Mouse (Mus musculus) kidney, embryonic 14.5 days (tissue): ENCODE measurements around the gene Zbtb20. TPM values are rescaled to one million over a fixed set of nuclear protein-coding genes. Genes with fewer than 3 reads are reported as not detected.
A peak's percentile ranks its signal among the peaks of the same experiment; 100 is the strongest.

Source experiments
- ATAC-seq: fragments of 200-750 bp; cut with Nextera tagmentation; 2 replicates; pipeline ENCODE4 v1.8.0; 2017; ENCODE audit warnings: moderate number of reproducible peaks, mild to moderate bottlenecking, moderate TSS enrichment, moderate library complexity; ENCODE audit not compliant: low FRiP score, low TSS enrichment
- H3K27ac ChIP-seq: fragments of 300-500 bp; sonication (generic); 2 replicates; pipeline ENCODE4 v1.5.1; 2014; ENCODE audit warnings: low read depth, mild to moderate bottlenecking, low read length, moderate library complexity, mixed read lengths
- H3K27me3 ChIP-seq: fragments of 300-500 bp; sonication (generic); 2 replicates; pipeline ENCODE4 v1.6.1; 2014; ENCODE audit warnings: mild to moderate bottlenecking, low read length; ENCODE audit not compliant: control insufficient read depth, insufficient read depth
- H3K36me3 ChIP-seq: fragments of 300-500 bp; sonication (generic); 2 replicates; pipeline ENCODE4 v1.6.1; 2014; ENCODE audit warnings: low read length, mixed read lengths; ENCODE audit not compliant: control insufficient read depth, insufficient read depth
- H3K4me1 ChIP-seq: fragments of 300-500 bp; sonication (generic); 2 replicates; pipeline ENCODE4 v1.6.1; 2014; ENCODE audit warnings: low read length, mixed read lengths; ENCODE audit not compliant: control insufficient read depth, insufficient read depth
- H3K4me2 ChIP-seq: fragments of 300-500 bp; sonication (generic); replicated peaks from 2 replicates; pipeline ENCODE4 v1.6.1; 2014; ENCODE audit warnings: low read depth, mild to moderate bottlenecking, low read length
- H3K4me3 ChIP-seq: fragments of 300-500 bp; sonication (generic); 2 replicates; pipeline ENCODE4 v1.5.1; 2014; ENCODE audit warnings: mild to moderate bottlenecking, low read length
- H3K9ac ChIP-seq: fragments of 300-500 bp; sonication (generic); 2 replicates; pipeline ENCODE4 v1.6.1; 2014; ENCODE audit warnings: low read depth, mild to moderate bottlenecking, low read length, moderate library complexity
- H3K9me3 ChIP-seq: fragments of 300-500 bp; sonication (generic); 2 replicates; pipeline ENCODE4 v1.6.1; 2016; ENCODE audit warnings: low read length; ENCODE audit not compliant: control insufficient read depth
- WGBS: fragments of 180-500 bp; shearing (Covaris S2); extraction: QIAGEN DNeasy Blood & Tissue Kit; methylation state at CpG from one replicate; pipeline ENCODE4 v1.1.7; 2014; 5-methylcytosine and 5-hydroxymethylcytosine counted together
- polyA plus RNA-seq: library from polyadenylated mRNA; unstranded; fragments of >200 nt; fragmentation: Nextera tagmentation; extraction: Ambion mirVana; gene quantifications from 2 replicates; pipeline ENCODE4 v1.2.1, GENCODE M21; 2014

Gene Zbtb20
- polyA plus RNA-seq, 1 experiment from 2014 or later = 43.3 TPM

- peak overlapping the region; percentile 78; the same call in 1 of the 2 replicates for H3K27ac ChIP-seq
- H3K9ac ChIP-seq = no peak overlapping the region; the same call in 1 of the 2 replicates
- peak overlapping the region; percentile 32 for H3K4me2 ChIP-seq
- no peak overlapping the region for H3K4me3 ChIP-seq
- peak; percentile 65; the same call in 1 of the 2 replicates for ATAC-seq
- H3K36me3 ChIP-seq = no peaks in the 10 kb centered on the region
- H3K4me1 ChIP-seq = peaks cover 7% of the 10 kb centered on the region; the same call in 1 of the 2 replicates
- 35% methylated on average over 10 of the region's 10 CpGs for WGBS
- H3K9me3 ChIP-seq = no peaks in the 10 kb centered on the region
- H3K27me3 ChIP-seq = no peaks in the 10 kb centered on the region
Measured at GRCm38 (mm10) chr16:43506771-43507405, 631.2 kb downstream of the Zbtb20 start.

DNA sequence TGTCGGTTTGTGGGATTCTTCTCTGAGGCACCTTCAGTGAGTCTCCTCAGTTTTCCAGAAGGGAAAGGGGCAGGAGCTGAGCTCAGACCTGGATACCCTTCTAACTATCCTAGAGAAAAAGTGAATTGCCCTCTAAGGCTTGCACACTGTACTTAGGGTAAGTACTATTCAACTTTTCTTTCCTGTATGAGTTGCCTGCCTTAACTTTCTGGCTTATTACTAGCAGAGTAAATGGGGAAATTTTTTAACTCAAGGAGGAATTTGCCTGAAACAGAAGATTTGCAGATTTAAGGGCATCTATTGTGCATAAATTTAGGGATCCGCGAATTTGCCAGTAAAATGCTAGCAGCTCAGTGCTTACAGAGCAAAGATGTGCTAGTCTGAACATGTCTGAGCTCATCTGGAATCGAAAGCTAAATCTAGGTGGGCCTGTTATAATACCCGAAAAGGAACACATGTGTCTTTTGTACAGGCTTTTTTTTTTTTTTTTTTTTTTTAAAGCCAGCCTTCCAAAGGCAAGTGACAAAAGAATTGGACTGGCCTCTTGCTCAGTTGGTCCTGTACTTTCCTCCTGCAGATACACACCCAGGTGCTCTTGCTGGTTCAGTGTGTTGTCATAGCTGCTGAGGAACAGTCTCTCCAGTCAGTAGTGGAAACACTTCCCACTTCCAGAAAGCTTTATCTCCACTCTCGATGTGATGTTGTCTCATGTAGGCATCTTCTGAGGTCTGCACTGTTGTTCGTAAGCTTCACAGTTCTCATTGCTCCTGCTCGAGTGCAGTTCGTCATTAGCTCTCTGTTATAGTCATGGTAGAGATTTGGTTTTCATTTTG is 632.7 kb downstream of the Zbtb20 start:
- no peak for ATAC-seq
- no peaks in the 10 kb centered on the region for H3K36me3 ChIP-seq
- H3K27ac ChIP-seq = no peak overlapping the region
- no peak overlapping the region for H3K4me3 ChIP-seq
- no peaks in the 10 kb centered on the region for H3K27me3 ChIP-seq
- 86% methylated on average over 9 of the region's 9 CpGs for WGBS
- no peaks in the 10 kb centered on the region for H3K9me3 ChIP-seq
- no peak overlapping the region for H3K9ac ChIP-seq
- H3K4me2 ChIP-seq = no peak overlapping the region
- H3K4me1 ChIP-seq = peaks cover 7% of the 10 kb centered on the region; the same call in 1 of the 2 replicates

- Histone ChIP-seq H3K4me1 (peaks cover 5% of the 10 kb centered on the region; the same call in 1 of the 2 replicates), H3K4me3 (no peak overlapping the region), H3K9me3 (no peaks in the 10 kb centered on the region), H3K27ac (no peak overlapping the region), H3K27me3 (no peaks in the 10 kb centered on the region), H3K36me3 (no peaks in the 10 kb centered on the region), H3K4me2 (no peak overlapping the region), H3K9ac (no peak overlapping the region)
- no peak for ATAC-seq
- 78% methylated on average over 5 of the region's 5 CpGs for WGBS
Measured at GRCm38 (mm10) chr16:43510516-43510915, 634.8 kb downstream of the Zbtb20 start.

- ATAC-seq = no peak
- Histone ChIP-seq H3K9ac (no peak overlapping the region), H3K36me3 (no peaks in the 10 kb centered on the region), H3K4me3 (no peak overlapping the region), H3K27me3 (no peaks in the 10 kb centered on the region), H3K4me2 (no peak overlapping the region), H3K27ac (no peak overlapping the region), H3K9me3 (no peaks in the 10 kb centered on the region), H3K4me1 (no peaks in the 10 kb centered on the region)
- WGBS = 89% methylated on average over 4 of the region's 4 CpGs
Measured at GRCm38 (mm10) chr16:43511531-43511930, 635.9 kb downstream of the Zbtb20 start.

- H3K9ac ChIP-seq = no peak overlapping the region
Measured at GRCm38 (mm10) chr16:43513933-43514332, 638.3 kb downstream of the Zbtb20 start.

GRCm38 (mm10) chr16:43515538-43515937 is 639.9 kb downstream of the Zbtb20 start:
- no peaks in the 10 kb centered on the region for H3K36me3 ChIP-seq
- no peak overlapping the region for H3K9ac ChIP-seq
- H3K27ac ChIP-seq = no peak overlapping the region
- no peak overlapping the region for H3K4me3 ChIP-seq
- no peaks in the 10 kb centered on the region for H3K4me1 ChIP-seq
- WGBS = 86% methylated on average over 4 of the region's 4 CpGs
- H3K27me3 ChIP-seq = no peaks in the 10 kb centered on the region
- no peak overlapping the region for H3K4me2 ChIP-seq
- ATAC-seq = no peak
- H3K9me3 ChIP-seq = no peaks in the 10 kb centered on the region

More at GRCm38 (mm10) chr16:43513933-43514332, 638.3 kb downstream of the Zbtb20 start:
- Histone ChIP-seq H3K27ac (no peak overlapping the region), H3K4me1 (no peaks in the 10 kb centered on the region), H3K36me3 (no peaks in the 10 kb centered on the region), H3K4me2 (no peak overlapping the region), H3K9me3 (no peaks in the 10 kb centered on the region), H3K27me3 (no peaks in the 10 kb centered on the region), H3K4me3 (no peak overlapping the region)
- WGBS = 87% methylated on average over 5 of the region's 5 CpGs
- ATAC-seq = no peak

- Histone ChIP-seq H3K4me2 (no peak overlapping the region), H3K27ac (no peak overlapping the region), H3K9me3 (no peaks in the 10 kb centered on the region), H3K27me3 (no peaks in the 10 kb centered on the region), H3K4me1 (no peaks in the 10 kb centered on the region), H3K4me3 (no peak overlapping the region), H3K9ac (no peak overlapping the region), H3K36me3 (no peaks in the 10 kb centered on the region)
- ATAC-seq = no peak
- 74% methylated on average over 2 of the region's 2 CpGs for WGBS
Measured at GRCm38 (mm10) chr16:43520274-43520673, 644.6 kb downstream of the Zbtb20 start.

GRCm38 (mm10) chr16:43522482-43522881 is 646.8 kb downstream of the Zbtb20 start:
- no peak overlapping the region for H3K9ac ChIP-seq
- H3K36me3 ChIP-seq = no peaks in the 10 kb centered on the region
- no peak overlapping the region for H3K27ac ChIP-seq
- H3K4me1 ChIP-seq = no peaks in the 10 kb centered on the region
- H3K9me3 ChIP-seq = no peaks in the 10 kb centered on the region
- H3K27me3 ChIP-seq = no peaks in the 10 kb centered on the region
- no peak overlapping the region for H3K4me3 ChIP-seq
- no peak for ATAC-seq
- no peak overlapping the region for H3K4me2 ChIP-seq
- 86% methylated on average over 4 of the region's 4 CpGs for WGBS

- Histone ChIP-seq H3K27ac (no peak overlapping the region), H3K4me3 (no peak overlapping the region), H3K9me3 (no peaks in the 10 kb centered on the region), H3K4me2 (no peak overlapping the region), H3K27me3 (no peaks in the 10 kb centered on the region), H3K4me1 (no peaks in the 10 kb centered on the region), H3K36me3 (no peaks in the 10 kb centered on the region), H3K9ac (no peak overlapping the region)
- ATAC-seq = no peak
- 74% methylated on average over 9 of the region's 9 CpGs for WGBS
Measured at GRCm38 (mm10) chr16:43524179-43524578, 648.5 kb downstream of the Zbtb20 start.
